9 mouse cellular contexts compared by ENCODE assay signal in genomic region chr13:58938464-58938863, GRCm38 (mm10).
DNase-seq lines count a peak whose midpoint lies in the region; ATAC-seq and TF ChIP-seq lines count a peak whose summit lies in the region.
"Had no signal": no experiment of that assay in that cellular context is flagged by ENCODE, and none has a peak within 500 bp of the region (broad histone marks: within the 10 kb centered on the region; RNA-seq: fewer than 3 reads in every experiment).

No protein-coding gene starts in this region.

- no peaks in the 10 kb centered on the region for H3K36me3 ChIP-seq in midbrain, embryonic 15.5 days (replicated peaks)
- no peaks in the 10 kb centered on the region for H3K36me3 ChIP-seq in midbrain, embryonic 14.5 days (ENCODE audit: control insufficient read depth, insufficient read depth, low read length)
- no peaks in the 10 kb centered on the region for H3K36me3 ChIP-seq in stomach, postnatal 0 days (ENCODE audit: control insufficient read depth, insufficient read depth, low read length)

- no peaks in the 10 kb centered on the region for H3K9me3 ChIP-seq in midbrain, embryonic 15.5 days
- H3K9me3 ChIP-seq in midbrain, embryonic 14.5 days (ENCODE audit: control insufficient read depth, low read length) = no peaks in the 10 kb centered on the region
- no peaks in the 10 kb centered on the region for H3K9me3 ChIP-seq in stomach, postnatal 0 days (ENCODE audit: control insufficient read depth, low read length)

- no peak overlapping the region for H3K9ac ChIP-seq in midbrain, embryonic 15.5 days
- H3K9ac ChIP-seq in midbrain, embryonic 14.5 days (replicated peaks; ENCODE audit: low read length) = no peak overlapping the region
- H3K9ac ChIP-seq in stomach, postnatal 0 days (ENCODE audit: low read length) = no peak overlapping the region

- TF ChIP-seq CTCF in gastrocnemius, adult 2 months (IDR thresholded peaks at IDR 0.05) = no peak
- no peak for TF ChIP-seq CTCF in stomach, postnatal 0 days (IDR thresholded peaks at IDR 0.05; ENCODE audit: low read depth)

- H3K27ac ChIP-seq in gastrocnemius, adult 2 months = no peak overlapping the region
- no peak overlapping the region for H3K27ac ChIP-seq in midbrain, embryonic 15.5 days
- no peak overlapping the region for H3K27ac ChIP-seq in midbrain, embryonic 14.5 days (replicated peaks; ENCODE audit: low read depth, low read length)
- no peak overlapping the region for H3K27ac ChIP-seq in stomach, postnatal 0 days (replicated peaks)

- H3K4me1 ChIP-seq in midbrain, embryonic 15.5 days = peaks cover 23% of the 10 kb centered on the region
- peaks cover 17% of the 10 kb centered on the region for H3K4me1 ChIP-seq in midbrain, embryonic 14.5 days (ENCODE audit: control insufficient read depth, insufficient read depth, low read length)
- H3K4me1 ChIP-seq in stomach, postnatal 0 days (replicated peaks; ENCODE audit: control insufficient read depth, insufficient read depth) = no peaks in the 10 kb centered on the region
- H3K4me1 ChIP-seq: megakaryocyte, embryonic 14.5 days had no signal

- peak; percentile 57; the same call in 1 of the 2 replicates for ATAC-seq in midbrain, embryonic 15.5 days (replicated peaks)
- no peak for ATAC-seq in midbrain, embryonic 14.5 days (ENCODE audit: low FRiP score, low TSS enrichment)
- no peak for ATAC-seq in stomach, postnatal 0 days (ENCODE audit: low FRiP score, low TSS enrichment)

- intact Hi-C loops in gastrocnemius, adult 2 months (cut with DNase I) = no loop called here

- H3K27me3 ChIP-seq in midbrain, embryonic 15.5 days (replicated peaks) = no peaks in the 10 kb centered on the region
- no peaks in the 10 kb centered on the region for H3K27me3 ChIP-seq in midbrain, embryonic 14.5 days (ENCODE audit: control insufficient read depth, insufficient read depth, low read length)
- H3K27me3 ChIP-seq in stomach, postnatal 0 days (ENCODE audit: control insufficient read depth, insufficient read depth, low read length) = no peaks in the 10 kb centered on the region
- H3K27me3 ChIP-seq: megakaryocyte, embryonic 14.5 days had no signal

- H3K4me2 ChIP-seq in midbrain, embryonic 15.5 days = no peak overlapping the region
- no peak overlapping the region for H3K4me2 ChIP-seq in midbrain, embryonic 14.5 days (ENCODE audit: low read length)
- H3K4me2 ChIP-seq in stomach, postnatal 0 days (replicated peaks; ENCODE audit: low read depth) = no peak overlapping the region

- no peak for TF ChIP-seq EP300 in stomach, postnatal 0 days (optimal IDR thresholded peaks at IDR 0.05)

- no peak overlapping the region for H3K4me3 ChIP-seq in gastrocnemius, adult 2 months
- H3K4me3 ChIP-seq in midbrain, embryonic 15.5 days = no peak overlapping the region
- no peak overlapping the region for H3K4me3 ChIP-seq in midbrain, embryonic 14.5 days (replicated peaks; ENCODE audit: low read depth, low read length)
- H3K4me3 ChIP-seq in stomach, postnatal 0 days (ENCODE audit: low read depth, low read length) = no peak overlapping the region
- H3K4me3 ChIP-seq: megakaryocyte, embryonic 14.5 days had no signal

- peak; percentile 29 for DNase-seq in gastrocnemius, adult 2 months
- no peak for DNase-seq in gastrocnemius, postnatal 10 days
- DNase-seq in midbrain, embryonic 14.5 days = no peak
- DNase-seq in cerebellum, postnatal 14 days = peak; percentile 88 to 94
- DNase-seq in stomach, postnatal 0 days (ENCODE audit: low spot score) = peak; percentile 27
- no peak for DNase-seq in urinary bladder, postnatal 10 days (ENCODE audit: low spot score)
- no peak for DNase-seq in retina, embryonic 14.5 days (ENCODE audit: low spot score)

- 72% methylated on average over 4 of the region's 4 CpGs for WGBS in midbrain, embryonic 15.5 days
- 74% methylated on average over 4 of the region's 4 CpGs for WGBS in midbrain, embryonic 14.5 days
- 50% methylated on average over 4 of the region's 4 CpGs for WGBS in stomach, postnatal 0 days

Comparison
In these comparisons a context has a peak if more than half of its experiments do, and no peak if none do; other contexts are left out.
1. DNase-seq: peak in gastrocnemius, adult 2 months (single experiment), cerebellum, postnatal 14 days (2 of 2) and stomach, postnatal 0 days (single experiment); none in gastrocnemius, postnatal 10 days (single experiment), midbrain, embryonic 14.5 days (single experiment), urinary bladder, postnatal 10 days (single experiment) and retina, embryonic 14.5 days (single experiment).